Mouse (Mus musculus): ENCODE data around the gene Enpp5. TPM values are rescaled to one million over a fixed set of nuclear protein-coding genes. Genes with fewer than 3 reads are reported as not detected.
A peak's percentile ranks its signal among the peaks of the same experiment; 100 is the strongest.

Enpp5 gene
- polyA plus RNA-seq, 1 experiment from 2014 or later = 7.0 TPM

- no peaks in the 10 kb centered on the region; the same call in 1 of the 2 replicates for H3K27me3 ChIP-seq
- ATAC-seq (ENCODE audit: insufficient read depth) = no peak
- no peaks in the 10 kb centered on the region for H3K9me3 ChIP-seq (replicated peaks)
- no peak overlapping the region for H3K4me2 ChIP-seq
- H3K36me3 ChIP-seq (replicated peaks) = no peaks in the 10 kb centered on the region
- no peak overlapping the region for H3K9ac ChIP-seq
- H3K27ac ChIP-seq (replicated peaks) = no peak overlapping the region
- H3K4me3 ChIP-seq (replicated peaks) = no peak overlapping the region
- H3K4me1 ChIP-seq (replicated peaks) = no peaks in the 10 kb centered on the region
- WGBS (ENCODE audit: insufficient replicate concordance) = 62% methylated on average over 13 of the region's 13 CpGs
These were observed 50.6 kb downstream of the Enpp5 start for GRCm38 (mm10) chr17:44129092-44129750.

DNA sequence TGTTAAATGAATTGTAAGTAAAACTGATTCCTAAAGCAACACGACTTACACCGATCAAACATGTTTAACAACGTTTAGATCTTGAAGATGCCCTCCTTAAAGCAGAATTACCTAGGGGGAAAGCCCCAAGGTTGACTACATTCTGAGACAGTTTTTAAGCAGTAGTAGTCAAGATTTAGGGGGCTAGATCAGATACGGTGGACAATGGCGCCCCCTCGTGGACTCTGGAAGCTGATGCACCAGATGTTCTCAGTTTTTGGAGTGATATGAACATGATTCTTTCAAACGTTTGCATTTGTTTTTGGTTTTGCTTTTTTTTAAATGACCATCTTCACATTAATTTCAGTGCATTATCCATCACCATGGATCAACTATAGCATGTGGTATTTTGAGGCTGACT is 51.8 kb downstream of the Enpp5 start:
- Histone ChIP-seq H3K4me2 (no peak overlapping the region), H3K27ac (replicated peaks) (no peak overlapping the region), H3K36me3 (replicated peaks) (no peaks in the 10 kb centered on the region), H3K9ac (no peak overlapping the region), H3K4me1 (replicated peaks) (no peaks in the 10 kb centered on the region), H3K4me3 (replicated peaks) (no peak overlapping the region), H3K9me3 (replicated peaks) (no peaks in the 10 kb centered on the region), H3K27me3 (peaks cover 5% of the 10 kb centered on the region)
- ATAC-seq (ENCODE audit: insufficient read depth) = no peak
- WGBS (ENCODE audit: insufficient replicate concordance) = 8% methylated on average over 7 of the region's 7 CpGs

GRCm38 (mm10) chr17:44134106-44134505 is 55.5 kb downstream of the Enpp5 start:
- no peaks in the 10 kb centered on the region for H3K4me1 ChIP-seq (replicated peaks)
- no peak overlapping the region for H3K4me3 ChIP-seq (replicated peaks)
- H3K9ac ChIP-seq = no peak overlapping the region
- H3K27me3 ChIP-seq = peaks cover 6% of the 10 kb centered on the region
- no peak overlapping the region for H3K27ac ChIP-seq (replicated peaks)
- H3K4me2 ChIP-seq = peak overlapping the region; percentile 34
- H3K36me3 ChIP-seq (replicated peaks) = no peaks in the 10 kb centered on the region
- ATAC-seq (ENCODE audit: insufficient read depth) = 0 out of 2 replicates have a peak, but pooled peaks have one; percentile 26
- WGBS (ENCODE audit: insufficient replicate concordance) = 10% methylated on average over 6 of the region's 6 CpGs
- H3K9me3 ChIP-seq (replicated peaks) = no peaks in the 10 kb centered on the region

DNA sequence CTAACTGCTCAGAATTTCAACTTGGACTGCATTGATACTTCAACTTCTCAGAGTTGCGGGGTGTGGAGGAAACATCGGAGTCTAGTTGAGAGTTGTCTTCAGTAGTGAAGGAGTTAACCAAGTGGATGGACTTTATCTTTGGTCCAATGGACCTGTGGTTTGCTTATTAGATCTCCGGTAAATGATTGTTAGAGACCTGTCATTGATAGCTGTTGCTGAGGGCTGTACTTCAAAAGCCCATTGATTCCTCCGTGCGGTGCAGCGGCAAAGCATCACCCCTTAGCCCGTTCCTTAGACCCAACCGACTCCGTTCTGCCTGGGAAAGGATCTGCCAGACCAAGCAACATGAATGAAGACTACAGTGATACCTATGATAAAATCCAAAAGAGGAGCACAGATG is 55.9 kb downstream of the Enpp5 start:
- peak overlapping the region; percentile 45 for H3K4me2 ChIP-seq
- no peaks in the 10 kb centered on the region for H3K4me1 ChIP-seq (replicated peaks)
- no peaks in the 10 kb centered on the region for H3K36me3 ChIP-seq (replicated peaks)
- no peak overlapping the region for H3K9ac ChIP-seq
- H3K4me3 ChIP-seq (replicated peaks) = peak overlapping the region; percentile 40
- 0 out of 2 replicates have a peak, but pooled peaks have one; percentile 45 for ATAC-seq (ENCODE audit: insufficient read depth)
- no peak overlapping the region for H3K27ac ChIP-seq (replicated peaks)
- no peaks in the 10 kb centered on the region for H3K9me3 ChIP-seq (replicated peaks)
- WGBS (ENCODE audit: insufficient replicate concordance) = 52% methylated on average over 9 of the region's 9 CpGs
- H3K27me3 ChIP-seq = peaks cover 6% of the 10 kb centered on the region

- H3K4me3 ChIP-seq (replicated peaks) = no peak overlapping the region
- no peaks in the 10 kb centered on the region for H3K36me3 ChIP-seq (replicated peaks)
- peak overlapping the region; percentile 45 for H3K4me2 ChIP-seq
- H3K9me3 ChIP-seq (replicated peaks) = no peaks in the 10 kb centered on the region
- no peak overlapping the region for H3K27ac ChIP-seq (replicated peaks)
- H3K9ac ChIP-seq = no peak overlapping the region
- peaks cover 6% of the 10 kb centered on the region for H3K27me3 ChIP-seq
- 29% methylated on average over 8 of the region's 8 CpGs for WGBS (ENCODE audit: insufficient replicate concordance)
- no peaks in the 10 kb centered on the region for H3K4me1 ChIP-seq (replicated peaks)
- ATAC-seq (ENCODE audit: insufficient read depth) = no peak
These were observed 57.4 kb downstream of the Enpp5 start for GRCm38 (mm10) chr17:44136018-44136417.

Other genes starting within 250 kb of the Enpp5 start
- gene Enpp4, start 27.0 kb downstream of the Enpp5 start, polyA plus RNA-seq (2015; fragmentation: Nextera tagmentation; extraction: Ambion mirVana) = 4.4 TPM in 2 replicates
- gene Clic5, start 109.8 kb downstream of the Enpp5 start, polyA plus RNA-seq (2015; fragmentation: Nextera tagmentation; extraction: Ambion mirVana) = 0.33 and 0.39 TPM in 2 replicates

All from liver, embryonic 15.5 days (tissue).